Mouse (Mus musculus): ENCODE results near the gene Rbpms2. TPM values are rescaled to one million over a fixed set of nuclear protein-coding genes. Genes with fewer than 3 reads are reported as not detected.

Gene Rbpms2
- polyA plus RNA-seq, 1 experiment: 81.8 TPM

DNA sequence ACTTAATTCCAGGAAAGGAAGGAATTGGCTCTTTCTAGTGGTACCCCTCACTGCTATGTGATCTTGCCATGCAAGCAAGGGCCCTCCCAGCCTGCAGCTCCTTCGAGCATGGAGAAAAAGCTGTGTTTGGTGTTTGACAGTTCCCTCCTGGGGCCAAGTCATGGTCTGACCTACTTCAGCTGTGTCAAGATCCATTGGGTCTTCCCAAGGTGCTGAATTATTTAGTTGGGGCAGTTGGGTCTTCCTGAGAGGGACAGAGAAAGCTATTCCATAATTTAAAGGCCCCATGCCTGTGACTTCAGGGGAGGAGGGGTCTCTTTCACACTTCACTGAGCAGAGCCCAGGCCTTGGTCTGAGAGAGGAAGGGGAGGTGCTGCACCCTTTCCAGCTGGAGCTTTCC lies 32.0 kb downstream of the Rbpms2 start:
- Histone ChIP-seq H3K4me3 (ENCODE audit: insufficient read depth, low read depth, low read length) (no peak overlapping the region), H3K27ac (replicated peaks; ENCODE audit: low read depth, low read length) (no peak overlapping the region), H3K4me1 (ENCODE audit: control insufficient read depth, insufficient read depth, insufficient read length, low read length) (no peaks in the 10 kb centered on the region; the same call in 1 of the 2 replicates)

DNA sequence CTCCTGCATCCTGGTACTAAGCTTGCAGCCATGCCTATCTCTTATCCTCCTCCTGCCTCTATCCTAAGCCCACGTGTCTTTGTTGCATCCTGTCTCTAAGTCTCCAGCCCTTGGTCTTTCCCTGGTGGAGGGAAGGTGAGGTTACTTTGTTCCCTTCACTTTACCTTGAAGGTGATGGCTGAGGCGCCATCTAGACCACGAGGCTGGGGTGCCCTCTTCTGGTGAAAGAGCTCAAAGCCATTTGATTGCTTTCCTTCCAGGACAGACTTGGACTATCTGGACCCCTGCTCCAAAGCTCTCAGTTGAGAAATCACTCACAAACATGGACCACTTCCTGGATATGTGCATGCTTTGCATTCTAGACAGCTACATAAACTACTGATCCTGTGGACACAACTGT lies 34.7 kb downstream of the Rbpms2 start:
- Histone ChIP-seq H3K4me1 (ENCODE audit: control insufficient read depth, insufficient read depth, insufficient read length, low read length) (no peaks in the 10 kb centered on the region; the same call in 1 of the 2 replicates), H3K4me3 (ENCODE audit: insufficient read depth, low read depth, low read length) (no peak overlapping the region), H3K27ac (replicated peaks; ENCODE audit: low read depth, low read length) (no peak overlapping the region)

DNA sequence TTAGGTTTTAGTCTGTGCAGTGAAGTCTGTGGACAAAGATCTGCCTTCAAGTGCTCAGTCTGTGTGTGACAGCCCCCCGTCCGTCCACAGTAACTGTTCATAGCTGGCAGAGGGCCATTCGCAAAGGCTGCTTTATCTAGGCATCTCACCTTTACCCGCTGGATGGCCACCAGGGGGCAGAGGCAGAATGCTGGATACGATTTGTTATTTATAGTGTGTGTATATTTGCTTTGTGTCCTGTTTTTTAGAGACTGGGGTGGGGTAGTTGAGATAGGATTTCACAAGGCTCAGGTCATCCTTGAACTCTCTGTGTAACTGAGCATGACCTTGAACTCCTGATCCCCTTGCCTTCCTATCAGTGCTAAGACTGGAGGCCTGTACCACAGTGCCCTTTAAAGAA lies 36.6 kb downstream of the Rbpms2 start:
- no peak overlapping the region for H3K4me3 ChIP-seq (ENCODE audit: insufficient read depth, low read depth, low read length)
- peaks cover under 1% of the 10 kb centered on the region; the same call in 1 of the 2 replicates for H3K4me1 ChIP-seq (ENCODE audit: control insufficient read depth, insufficient read depth, insufficient read length, low read length)
- no peak overlapping the region for H3K27ac ChIP-seq (replicated peaks; ENCODE audit: low read depth, low read length)

GRCm38 (mm10) chr9:65667701-65668100 lies 38.3 kb downstream of the Rbpms2 start, which contains the start of gene Oaz2:
Oaz2 (plus strand) TSS chr9:65668001.
- Histone ChIP-seq H3K27ac (replicated peaks; ENCODE audit: low read depth, low read length) (no peak within 1 kb of the TSS), H3K4me3 (ENCODE audit: insufficient read depth, low read depth, low read length) (no peak within 1 kb of the TSS), H3K4me1 (ENCODE audit: control insufficient read depth, insufficient read depth, insufficient read length, low read length) (peaks cover 14% of the 10 kb centered on the region)

GRCm38 (mm10) chr9:65671431-65671931 lies 42.0 kb downstream of the Rbpms2 start:
- Histone ChIP-seq H3K4me1 (ENCODE audit: control insufficient read depth, insufficient read depth, insufficient read length, low read length) (peaks cover 32% of the 10 kb centered on the region), H3K4me3 (ENCODE audit: insufficient read depth, low read depth, low read length) (no peak overlapping the region), H3K27ac (replicated peaks; ENCODE audit: low read depth, low read length) (peak overlapping the region; percentile 96)

- H3K4me1 ChIP-seq (ENCODE audit: control insufficient read depth, insufficient read depth, insufficient read length, low read length): peaks cover 35% of the 10 kb centered on the region
- peak overlapping the region; percentile 96 for H3K27ac ChIP-seq (replicated peaks; ENCODE audit: low read depth, low read length)
- H3K4me3 ChIP-seq (ENCODE audit: insufficient read depth, low read depth, low read length): no peak overlapping the region
Measured at GRCm38 (mm10) chr9:65672996-65673395, 43.5 kb downstream of the Rbpms2 start.

- peaks cover 50% of the 10 kb centered on the region for H3K4me1 ChIP-seq (ENCODE audit: control insufficient read depth, insufficient read depth, insufficient read length, low read length)
- peak overlapping the region; percentile 80 for H3K27ac ChIP-seq (replicated peaks; ENCODE audit: low read depth, low read length)
Measured at GRCm38 (mm10) chr9:65675461-65676357, 46.3 kb downstream of the Rbpms2 start.

DNA sequence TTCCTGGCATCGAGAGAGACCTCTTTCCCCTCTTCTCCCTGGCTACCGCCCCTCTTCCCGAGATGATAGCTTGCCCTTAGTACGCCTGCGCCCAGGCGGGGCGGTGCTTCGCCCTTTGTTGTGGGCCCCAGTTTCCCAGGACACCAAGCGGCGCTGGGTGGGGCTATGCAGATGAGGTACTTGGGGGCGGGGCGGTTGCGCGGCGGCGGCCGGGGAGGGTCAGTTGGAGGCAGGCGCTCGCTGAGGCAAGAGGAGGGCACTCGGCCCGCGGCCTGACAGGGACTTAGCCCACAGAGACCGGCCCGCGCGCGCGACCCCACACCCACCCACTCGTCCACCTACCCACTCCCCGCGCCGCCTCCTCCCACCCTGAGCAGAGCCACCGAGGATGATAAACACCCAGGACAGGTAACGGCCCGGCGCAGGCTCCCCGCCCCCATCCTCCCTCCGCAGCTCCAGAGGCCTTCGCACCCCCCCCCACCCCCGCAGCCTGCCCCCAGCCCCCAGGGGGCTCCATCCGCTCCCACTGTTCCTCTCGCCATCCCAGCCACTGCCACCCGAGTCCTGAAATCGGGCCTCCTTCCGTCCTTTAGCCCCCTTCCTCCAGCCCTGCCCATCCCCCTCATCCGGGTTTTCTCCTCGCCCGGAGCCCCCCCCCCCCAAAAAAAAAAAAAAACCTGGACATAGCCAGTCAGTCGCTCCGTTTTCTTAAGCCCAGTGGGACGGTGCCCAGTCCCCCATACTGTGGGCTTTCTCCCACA lies 47.1 kb downstream of the Rbpms2 start:
- peak overlapping the region; percentile 68 for H3K4me3 ChIP-seq (ENCODE audit: insufficient read depth, low read depth, low read length)
- H3K27ac ChIP-seq (replicated peaks; ENCODE audit: low read depth, low read length): peak overlapping the region; percentile 86
- H3K4me1 ChIP-seq (ENCODE audit: control insufficient read depth, insufficient read depth, insufficient read length, low read length): peaks cover 46% of the 10 kb centered on the region

More at GRCm38 (mm10) chr9:65675461-65676357, 46.3 kb downstream of the Rbpms2 start:
- H3K4me3 ChIP-seq (ENCODE audit: insufficient read depth, low read depth, low read length): peak overlapping the region; percentile 43

- Histone ChIP-seq H3K4me1 (ENCODE audit: control insufficient read depth, insufficient read depth, insufficient read length, low read length) (peaks cover 41% of the 10 kb centered on the region), H3K4me3 (ENCODE audit: insufficient read depth, low read depth, low read length) (peak overlapping the region; percentile 68), H3K27ac (replicated peaks; ENCODE audit: low read depth, low read length) (peak overlapping the region; percentile 86)
Measured at GRCm38 (mm10) chr9:65677119-65677462, 47.6 kb downstream of the Rbpms2 start.

DNA sequence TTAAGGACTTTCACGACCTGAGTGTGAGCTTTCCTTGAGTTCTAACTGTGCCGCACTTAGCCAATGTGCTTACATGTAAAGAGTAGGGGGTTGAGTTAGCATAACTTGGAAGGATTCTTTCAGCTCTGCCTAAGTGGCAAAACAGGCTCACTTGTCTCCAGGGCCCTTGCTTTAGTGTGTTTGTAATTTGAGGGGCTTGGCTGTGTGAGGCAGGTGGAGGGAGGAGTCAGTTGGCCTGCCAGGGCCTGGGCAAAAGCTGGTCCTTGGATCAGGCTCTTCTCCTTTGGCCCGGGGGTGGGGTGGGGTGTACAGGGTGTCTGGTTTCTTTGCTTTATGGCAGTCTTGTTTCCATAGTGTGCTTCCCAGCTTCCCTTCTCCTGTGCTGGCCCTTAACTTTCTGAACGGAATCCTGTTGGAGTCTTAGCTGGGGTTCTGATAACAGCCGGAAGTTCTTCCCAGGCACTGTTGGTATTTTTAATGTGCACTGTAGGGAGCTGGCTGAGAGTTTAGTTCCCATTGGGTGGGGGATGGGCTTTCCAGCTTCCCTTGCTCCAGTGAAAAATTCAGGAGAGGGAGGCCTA lies 49.8 kb downstream of the Rbpms2 start:
- peak overlapping the region; percentile 64 for H3K27ac ChIP-seq (replicated peaks; ENCODE audit: low read depth, low read length)
- H3K4me1 ChIP-seq (ENCODE audit: control insufficient read depth, insufficient read depth, insufficient read length, low read length): peaks cover 31% of the 10 kb centered on the region

DNA sequence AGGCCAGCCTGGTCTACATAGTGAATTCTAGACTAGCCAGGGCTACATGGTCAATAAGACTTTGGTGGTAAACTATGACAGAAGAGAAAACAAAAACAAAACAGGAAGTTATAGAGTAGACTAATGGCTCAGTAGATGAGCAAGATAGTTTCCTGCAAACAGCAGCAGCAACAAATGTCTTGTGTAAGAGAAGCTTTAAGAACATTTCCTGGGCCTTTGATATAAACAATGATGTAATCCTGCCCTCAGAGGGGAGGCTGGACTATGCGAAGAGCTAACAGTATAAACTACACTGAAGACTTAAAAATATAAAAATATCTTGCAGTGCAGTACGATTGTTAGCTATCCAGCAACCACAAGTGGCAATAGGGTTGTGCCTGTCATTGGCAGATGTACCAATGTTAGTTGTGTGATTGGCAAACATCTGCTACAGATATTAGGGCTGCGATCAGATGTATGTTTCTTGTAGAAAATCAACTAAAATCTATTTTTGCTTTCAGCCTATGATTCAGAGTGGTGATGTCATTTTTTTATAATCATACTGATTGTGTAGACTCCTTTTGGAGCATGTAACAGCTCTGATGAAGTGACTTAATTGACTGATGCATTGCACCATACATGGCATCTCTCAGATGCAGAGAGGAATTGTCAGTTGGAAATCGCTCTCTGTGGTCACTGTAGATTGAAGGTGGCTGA lies 51.6 kb downstream of the Rbpms2 start:
- Histone ChIP-seq H3K4me3 (ENCODE audit: insufficient read depth, low read depth, low read length) (no peak overlapping the region), H3K4me1 (ENCODE audit: control insufficient read depth, insufficient read depth, insufficient read length, low read length) (peaks cover 20% of the 10 kb centered on the region), H3K27ac (replicated peaks; ENCODE audit: low read depth, low read length) (no peak overlapping the region; the same call in 1 of the 2 replicates)

More for the DNA sequence above, 49.8 kb downstream of the Rbpms2 start:
- peak overlapping the region; percentile 37 for H3K4me3 ChIP-seq (ENCODE audit: insufficient read depth, low read depth, low read length)

DNA sequence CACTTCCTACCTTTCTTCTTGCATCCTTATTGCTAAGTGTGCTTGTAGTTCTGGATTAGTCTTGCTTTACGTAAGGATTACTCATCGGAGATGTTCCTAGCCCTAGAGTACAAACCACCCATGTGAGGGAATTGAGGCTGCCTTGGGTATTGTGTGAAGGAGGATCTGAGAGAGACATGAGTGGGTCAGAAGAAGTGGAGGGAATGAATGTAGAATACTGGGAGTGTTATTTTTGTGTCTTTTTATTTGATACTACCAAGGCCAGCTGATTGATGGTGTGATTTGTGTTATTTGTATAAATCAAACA lies 52.1 kb downstream of the Rbpms2 start:
- peaks cover 20% of the 10 kb centered on the region for H3K4me1 ChIP-seq (ENCODE audit: control insufficient read depth, insufficient read depth, insufficient read length, low read length)
- H3K27ac ChIP-seq (replicated peaks; ENCODE audit: low read depth, low read length): no peak overlapping the region
- H3K4me3 ChIP-seq (ENCODE audit: insufficient read depth, low read depth, low read length): no peak overlapping the region

DNA sequence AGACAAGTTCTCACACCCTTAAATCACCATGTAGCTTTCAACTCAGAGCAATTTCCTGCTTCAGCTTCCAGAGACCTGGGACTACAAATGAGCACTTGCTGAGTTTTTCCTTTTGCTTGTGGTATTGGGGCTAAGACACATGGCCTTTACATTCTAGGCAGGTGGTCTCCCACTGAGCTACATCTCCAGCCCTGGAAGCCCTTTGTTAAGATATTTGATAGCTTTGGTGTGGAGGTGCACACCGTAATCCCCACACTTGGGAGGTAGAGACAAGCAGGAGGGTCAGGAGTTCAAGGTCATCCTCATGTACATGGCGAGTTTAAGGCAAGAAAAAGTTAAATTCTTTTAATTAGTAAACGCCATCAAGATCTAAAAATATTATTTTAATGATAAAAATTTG lies 52.7 kb downstream of the Rbpms2 start:
- 0 out of 2 replicates have a peak overlapping the region, but pooled peaks have one; percentile 13 for H3K27ac ChIP-seq (replicated peaks; ENCODE audit: low read depth, low read length)
- H3K4me3 ChIP-seq (ENCODE audit: insufficient read depth, low read depth, low read length): no peak overlapping the region
- peaks cover 20% of the 10 kb centered on the region for H3K4me1 ChIP-seq (ENCODE audit: control insufficient read depth, insufficient read depth, insufficient read length, low read length)

- Histone ChIP-seq H3K27ac (replicated peaks; ENCODE audit: low read depth, low read length) (no peak overlapping the region), H3K4me3 (ENCODE audit: insufficient read depth, low read depth, low read length) (no peak overlapping the region), H3K4me1 (ENCODE audit: control insufficient read depth, insufficient read depth, insufficient read length, low read length) (peaks cover 17% of the 10 kb centered on the region)
Measured at GRCm38 (mm10) chr9:65682994-65683393, 53.5 kb downstream of the Rbpms2 start.

Measured in brown adipose tissue, adult 24 weeks (tissue).